Mouse (Mus musculus): ENCODE results near the gene Kcnn3. TPM values are rescaled to one million over a fixed set of nuclear protein-coding genes. Genes with fewer than 3 reads are reported as not detected.

Gene Kcnn3
- polyA plus RNA-seq, 1 experiment: not detected

DNA sequence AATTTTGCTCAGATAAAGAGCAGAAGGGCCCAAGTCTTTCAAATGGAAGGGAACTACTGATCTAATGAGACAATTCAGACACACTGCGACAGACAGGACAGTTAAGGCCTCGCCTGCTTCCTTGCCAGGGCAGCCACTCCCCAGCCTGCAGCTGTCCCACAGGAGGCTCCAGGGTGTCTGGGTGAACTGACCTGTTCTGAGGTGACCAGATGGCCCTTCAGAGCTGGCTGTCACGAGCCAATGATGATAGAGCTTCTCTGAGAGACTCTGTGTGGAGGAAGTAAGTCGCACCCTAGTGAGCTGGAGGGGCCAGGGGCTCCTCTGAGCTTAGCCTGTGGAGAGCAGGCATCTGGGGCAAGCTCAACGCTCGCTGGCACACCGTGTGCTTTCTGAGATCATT, 81.1 kb downstream of the Kcnn3 start:
- H3K4me3 ChIP-seq (ENCODE audit: insufficient read depth, low read length): no peak overlapping the region
- no peak overlapping the region for H3K27ac ChIP-seq (ENCODE audit: insufficient read depth, low read depth, low read length)
- H3K4me1 ChIP-seq (ENCODE audit: control insufficient read depth, insufficient read depth, low read length): no peaks in the 10 kb centered on the region
- TF ChIP-seq POLR2A (IDR thresholded peaks at IDR 0.05; ENCODE audit: borderline replicate concordance, low read depth, low read length) (no peak), CTCF (IDR thresholded peaks at IDR 0.05; ENCODE audit: low read depth, low read length) (no peak)

DNA sequence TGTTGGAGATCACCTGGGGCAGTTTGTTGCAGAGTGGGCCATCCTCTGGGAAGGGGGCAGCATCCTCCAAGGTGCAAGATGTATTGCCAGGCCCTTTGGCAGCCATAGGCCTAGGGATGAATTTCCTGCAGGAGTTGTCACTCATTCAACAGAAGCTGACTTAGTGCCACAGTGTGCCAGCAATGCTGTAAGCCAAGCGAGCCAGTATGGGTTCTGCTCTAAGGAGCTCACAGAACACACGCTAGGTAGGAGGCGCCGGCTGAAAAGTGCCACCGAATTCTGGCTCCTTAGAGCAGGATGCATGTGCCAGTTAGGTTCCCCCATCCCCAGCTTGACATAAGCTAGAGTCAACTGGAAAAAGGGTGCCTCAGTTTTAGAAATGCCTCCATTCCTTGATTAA, 83.3 kb downstream of the Kcnn3 start:
- H3K27ac ChIP-seq (ENCODE audit: insufficient read depth, low read depth, low read length): no peak overlapping the region
- H3K4me1 ChIP-seq (ENCODE audit: control insufficient read depth, insufficient read depth, low read length): no peaks in the 10 kb centered on the region
- TF ChIP-seq CTCF (IDR thresholded peaks at IDR 0.05; ENCODE audit: low read depth, low read length): no peak
- TF ChIP-seq POLR2A (IDR thresholded peaks at IDR 0.05; ENCODE audit: borderline replicate concordance, low read depth, low read length): no peak
- H3K4me3 ChIP-seq (ENCODE audit: insufficient read depth, low read length): no peak overlapping the region

DNA sequence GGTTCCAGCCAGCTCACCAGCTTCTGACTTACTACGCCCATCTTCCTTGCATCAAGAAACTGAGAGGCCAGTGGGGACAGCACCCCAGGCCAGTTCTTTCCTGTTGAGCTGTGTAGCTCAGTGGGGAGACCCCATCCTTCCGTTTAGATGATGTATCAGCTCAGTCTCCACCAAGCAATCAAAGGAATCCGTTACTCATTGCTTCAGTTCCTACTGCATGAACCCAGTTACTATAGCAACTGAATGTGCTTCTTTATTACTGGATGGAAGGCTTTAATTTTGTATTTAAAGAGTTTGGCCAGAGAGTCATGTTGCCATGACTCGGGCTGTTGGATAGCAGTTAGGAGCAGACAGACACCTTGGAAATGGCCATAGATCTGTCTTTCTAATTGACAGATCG, 85.3 kb downstream of the Kcnn3 start:
- no peaks in the 10 kb centered on the region for H3K4me1 ChIP-seq (ENCODE audit: control insufficient read depth, insufficient read depth, low read length)
- H3K4me3 ChIP-seq (ENCODE audit: insufficient read depth, low read length): no peak overlapping the region
- TF ChIP-seq CTCF (IDR thresholded peaks at IDR 0.05; ENCODE audit: low read depth, low read length) (no peak), POLR2A (IDR thresholded peaks at IDR 0.05; ENCODE audit: borderline replicate concordance, low read depth, low read length) (no peak)
- H3K27ac ChIP-seq (ENCODE audit: insufficient read depth, low read depth, low read length): no peak overlapping the region

DNA sequence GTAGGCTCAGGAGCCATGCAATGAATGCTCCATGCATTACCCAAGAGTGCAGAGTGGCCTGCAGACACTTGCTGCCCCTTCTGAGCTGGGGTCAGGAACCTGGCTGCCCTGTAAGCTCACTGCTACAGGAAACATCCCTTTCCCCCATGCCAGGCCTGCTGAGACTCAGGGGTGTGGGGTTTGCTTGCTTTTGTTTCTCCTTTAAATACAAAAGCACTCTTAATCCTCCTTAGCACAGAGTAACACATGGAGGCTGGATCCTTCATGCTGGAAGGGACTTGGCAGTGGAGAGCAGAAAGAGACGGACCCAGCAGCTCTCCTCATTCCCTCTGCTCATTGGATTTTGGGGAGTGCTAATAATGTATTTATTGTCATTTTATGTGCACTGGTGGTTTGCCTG, 87.4 kb downstream of the Kcnn3 start:
- TF ChIP-seq CTCF (IDR thresholded peaks at IDR 0.05; ENCODE audit: low read depth, low read length): no peak
- TF ChIP-seq POLR2A (IDR thresholded peaks at IDR 0.05; ENCODE audit: borderline replicate concordance, low read depth, low read length): no peak
- no peak overlapping the region for H3K4me3 ChIP-seq (ENCODE audit: insufficient read depth, low read length)
- no peaks in the 10 kb centered on the region for H3K4me1 ChIP-seq (ENCODE audit: control insufficient read depth, insufficient read depth, low read length)
- no peak overlapping the region for H3K27ac ChIP-seq (ENCODE audit: insufficient read depth, low read depth, low read length)

DNA sequence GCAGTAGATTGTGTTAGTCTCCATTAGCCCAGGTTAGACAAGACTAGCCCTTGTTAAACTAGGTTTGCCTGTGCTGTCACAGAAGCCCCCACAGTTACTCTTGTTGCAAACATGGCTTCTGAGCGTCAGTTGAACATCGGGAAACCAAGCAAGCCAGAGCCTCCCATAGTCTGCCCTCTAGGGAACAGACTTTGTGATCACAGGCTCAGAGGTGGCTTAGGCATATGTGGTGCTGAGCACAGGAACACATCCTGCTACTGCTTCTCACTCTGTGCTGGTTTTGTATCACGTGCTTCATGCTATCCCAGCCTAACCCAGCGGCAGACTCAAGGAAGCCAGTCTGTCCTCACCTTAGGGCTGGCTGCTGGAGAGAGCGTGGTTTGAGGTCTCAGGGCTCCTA, 92.1 kb downstream of the Kcnn3 start:
- H3K27ac ChIP-seq (ENCODE audit: insufficient read depth, low read depth, low read length): no peak overlapping the region
- no peak for TF ChIP-seq CTCF (IDR thresholded peaks at IDR 0.05; ENCODE audit: low read depth, low read length)
- TF ChIP-seq POLR2A (IDR thresholded peaks at IDR 0.05; ENCODE audit: borderline replicate concordance, low read depth, low read length): no peak
- no peak overlapping the region for H3K4me3 ChIP-seq (ENCODE audit: insufficient read depth, low read length)
- H3K4me1 ChIP-seq (ENCODE audit: control insufficient read depth, insufficient read depth, low read length): no peaks in the 10 kb centered on the region

DNA sequence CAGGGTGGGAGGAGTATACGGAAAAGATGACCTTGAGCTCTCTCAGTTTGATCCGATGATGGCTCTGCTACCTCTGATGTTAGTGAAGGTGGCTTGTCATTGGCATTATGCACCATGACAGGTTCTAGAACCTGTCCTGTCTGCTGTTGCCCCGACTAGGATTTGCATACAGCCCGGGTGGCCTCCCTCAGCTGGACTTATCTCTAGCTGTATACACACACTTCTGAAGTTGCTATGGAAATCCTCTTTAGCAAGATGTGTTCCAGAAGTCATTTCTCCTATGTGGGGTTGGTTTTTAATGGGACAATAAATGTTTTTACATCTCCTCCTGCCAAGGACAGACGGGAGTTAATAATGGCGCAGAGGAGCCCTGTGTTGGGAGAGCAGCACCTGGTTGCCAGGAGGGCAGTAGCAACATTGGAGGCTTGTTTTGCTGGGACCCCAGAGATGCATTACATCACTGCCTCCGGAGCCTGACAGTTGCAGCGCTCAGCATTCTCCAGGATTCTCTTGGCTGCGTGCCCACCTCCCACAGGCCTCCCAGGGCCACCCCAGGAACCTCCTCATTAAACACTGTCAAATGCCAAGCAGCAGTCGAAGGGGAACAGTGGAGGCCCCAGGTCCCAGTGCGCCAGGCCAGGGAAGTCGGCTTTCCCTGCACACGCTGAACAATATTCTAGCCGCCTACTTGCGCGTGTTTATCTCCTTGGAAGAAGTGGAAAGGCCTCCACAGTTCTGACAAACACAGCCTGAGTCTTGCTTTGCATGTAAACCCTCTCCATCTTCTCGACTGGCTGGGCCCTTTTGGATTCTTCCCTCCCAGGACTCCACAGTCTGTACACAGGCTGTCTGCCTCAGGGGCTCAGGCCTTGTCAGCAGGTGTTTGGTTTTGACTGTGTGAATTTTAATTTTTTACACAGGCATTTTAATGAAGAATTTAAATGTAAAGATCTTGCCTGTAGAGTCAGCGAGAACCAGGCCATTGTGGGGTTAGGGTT, 93.9 kb downstream of the Kcnn3 start:
- Histone ChIP-seq H3K4me3 (ENCODE audit: insufficient read depth, low read length) (no peak overlapping the region), H3K27ac (ENCODE audit: insufficient read depth, low read depth, low read length) (no peak overlapping the region), H3K4me1 (ENCODE audit: control insufficient read depth, insufficient read depth, low read length) (0 out of 2 replicates have a peak, but pooled peaks cover 4% of the 10 kb centered on the region)
- TF ChIP-seq CTCF (IDR thresholded peaks at IDR 0.05; ENCODE audit: low read depth, low read length) (no peak), POLR2A (IDR thresholded peaks at IDR 0.05; ENCODE audit: borderline replicate concordance, low read depth, low read length) (no peak)

DNA sequence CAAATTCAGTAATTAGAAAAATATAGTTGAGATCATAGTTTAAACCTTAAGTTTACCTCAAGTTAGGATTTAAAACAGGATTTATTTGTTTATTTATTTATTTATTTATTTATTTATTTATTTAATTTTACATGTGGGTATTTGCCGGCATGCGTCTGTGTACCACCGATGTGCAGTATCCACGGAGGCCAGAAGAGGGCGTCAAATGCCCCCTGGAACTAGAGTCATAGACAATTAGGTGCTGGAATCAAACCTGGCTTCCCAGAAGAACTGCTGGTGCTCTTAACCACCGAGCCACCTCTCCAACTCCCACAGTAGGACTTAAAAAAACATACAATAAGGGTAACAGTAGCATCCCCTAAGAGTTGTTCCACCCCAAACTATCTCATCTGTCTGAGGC, 96.9 kb downstream of the Kcnn3 start:
- Histone ChIP-seq H3K4me3 (ENCODE audit: insufficient read depth, low read length) (no peak overlapping the region), H3K4me1 (ENCODE audit: control insufficient read depth, insufficient read depth, low read length) (0 out of 2 replicates have a peak, but pooled peaks cover 4% of the 10 kb centered on the region), H3K27ac (ENCODE audit: insufficient read depth, low read depth, low read length) (no peak overlapping the region)
- no peak for TF ChIP-seq POLR2A (IDR thresholded peaks at IDR 0.05; ENCODE audit: borderline replicate concordance, low read depth, low read length)
- no peak for TF ChIP-seq CTCF (IDR thresholded peaks at IDR 0.05; ENCODE audit: low read depth, low read length)

DNA sequence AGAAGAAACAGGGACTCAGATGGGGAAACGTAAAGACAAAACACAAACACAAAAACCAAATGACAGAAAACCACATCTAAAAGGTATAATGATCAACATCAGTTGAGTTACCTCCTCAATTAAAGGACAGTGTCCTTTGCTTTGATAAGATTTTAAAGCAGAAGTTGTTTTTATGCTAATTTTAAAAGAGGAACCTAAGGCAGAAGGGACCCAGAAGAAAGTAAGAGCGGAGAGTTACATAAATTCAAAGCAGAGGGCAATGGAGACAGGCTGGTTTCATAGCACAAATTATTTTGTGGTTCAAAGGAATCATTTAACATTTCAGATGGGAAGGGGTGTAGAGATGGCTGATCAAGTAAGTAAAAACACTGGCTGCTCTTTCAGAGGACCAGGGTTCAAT, 97.4 kb downstream of the Kcnn3 start:
- TF ChIP-seq POLR2A (IDR thresholded peaks at IDR 0.05; ENCODE audit: borderline replicate concordance, low read depth, low read length) (no peak), CTCF (IDR thresholded peaks at IDR 0.05; ENCODE audit: low read depth, low read length) (no peak)
- no peak overlapping the region for H3K4me3 ChIP-seq (ENCODE audit: insufficient read depth, low read length)
- H3K27ac ChIP-seq (ENCODE audit: insufficient read depth, low read depth, low read length): no peak overlapping the region
- H3K4me1 ChIP-seq (ENCODE audit: control insufficient read depth, insufficient read depth, low read length): 0 out of 2 replicates have a peak, but pooled peaks cover 4% of the 10 kb centered on the region

DNA sequence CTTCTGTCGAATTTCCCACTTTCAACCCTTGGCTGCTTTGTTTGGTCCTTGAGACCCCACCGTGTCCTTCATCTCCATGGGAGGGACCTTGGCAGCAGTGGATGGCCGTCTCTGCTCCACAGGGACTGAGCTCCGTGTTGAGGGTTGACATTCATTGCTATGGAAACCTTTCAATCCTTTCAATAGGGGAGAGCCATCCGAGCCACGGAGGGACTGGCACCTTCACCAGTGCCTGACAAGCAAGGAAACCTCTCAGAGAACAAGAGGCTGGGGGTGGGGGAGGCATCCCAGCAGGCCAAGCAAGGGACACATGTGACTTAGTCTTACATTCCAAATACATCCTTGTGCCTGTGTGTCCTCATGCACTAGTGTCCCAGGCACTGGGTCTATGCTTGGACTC, 102.9 kb downstream of the Kcnn3 start:
- Histone ChIP-seq H3K27ac (ENCODE audit: insufficient read depth, low read depth, low read length) (no peak overlapping the region), H3K4me1 (ENCODE audit: control insufficient read depth, insufficient read depth, low read length) (no peaks in the 10 kb centered on the region), H3K4me3 (ENCODE audit: insufficient read depth, low read length) (no peak overlapping the region)
- TF ChIP-seq POLR2A (IDR thresholded peaks at IDR 0.05; ENCODE audit: borderline replicate concordance, low read depth, low read length) (no peak), CTCF (IDR thresholded peaks at IDR 0.05; ENCODE audit: low read depth, low read length) (no peak)

DNA sequence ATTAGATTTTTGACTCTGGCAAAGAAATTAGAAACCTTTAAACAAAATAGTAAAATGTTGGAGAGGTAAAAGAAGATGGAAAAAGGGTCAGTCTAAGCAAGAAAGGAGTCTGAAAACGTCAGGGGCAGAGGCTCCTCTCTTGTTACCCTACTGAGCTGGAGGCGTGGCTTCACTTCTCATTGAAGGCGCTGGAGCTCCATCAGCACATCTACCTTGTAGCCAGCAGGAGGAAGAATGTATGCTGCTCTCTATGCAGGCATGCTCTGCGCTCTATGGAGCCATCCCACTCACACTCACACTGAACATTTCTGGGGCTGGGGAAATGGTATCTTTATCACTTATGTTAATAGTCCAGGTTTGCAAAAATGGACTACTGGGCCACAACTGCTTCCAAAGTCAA, 103.6 kb downstream of the Kcnn3 start:
- H3K27ac ChIP-seq (ENCODE audit: insufficient read depth, low read depth, low read length): no peak overlapping the region
- no peak for TF ChIP-seq POLR2A (IDR thresholded peaks at IDR 0.05; ENCODE audit: borderline replicate concordance, low read depth, low read length)

More for the DNA sequence above, 103.6 kb downstream of the Kcnn3 start:
- H3K4me3 ChIP-seq (ENCODE audit: insufficient read depth, low read length): no peak overlapping the region
- H3K4me1 ChIP-seq (ENCODE audit: control insufficient read depth, insufficient read depth, low read length): 0 out of 2 replicates have a peak, but pooled peaks cover 1% of the 10 kb centered on the region
